Mouse (Mus musculus): ENCODE measurements around the gene 2510039O18Rik. TPM values are rescaled to one million over a fixed set of nuclear protein-coding genes. Genes with fewer than 3 reads are reported as not detected.

The 2510039O18Rik gene
- polyA plus RNA-seq, 1 experiment from 2014 or later, result 17.7 TPM

DNA sequence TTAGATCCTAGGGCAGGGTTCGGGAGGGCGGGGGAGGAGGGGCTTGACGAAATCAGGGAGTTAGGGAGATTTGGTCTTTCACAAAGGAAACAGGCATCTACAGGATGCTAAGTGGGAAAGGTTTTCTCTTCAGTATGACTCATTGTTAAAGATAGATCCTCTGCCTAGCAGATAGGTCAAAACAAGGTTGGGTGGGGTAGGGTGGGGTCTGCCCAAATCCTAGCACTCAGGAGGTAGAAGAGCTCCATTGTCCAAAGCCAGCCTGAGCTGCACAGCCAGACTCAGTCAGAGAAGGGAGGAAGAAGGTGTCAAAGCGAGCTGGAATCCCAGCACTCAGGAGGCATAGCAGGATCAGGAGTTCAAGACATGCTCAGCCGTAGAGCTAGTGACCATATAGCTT, 3.2 kb upstream of the 2510039O18Rik start:
- H3K36me3 ChIP-seq, result no peaks in the 10 kb centered on the region
- H3K27ac ChIP-seq, result no peak overlapping the region
- 59% methylated on average over 5 of the region's 5 CpGs for WGBS
- H3K9me3 ChIP-seq, result no peaks in the 10 kb centered on the region
- H3K27me3 ChIP-seq (replicated peaks), result no peaks in the 10 kb centered on the region
- no peak for ATAC-seq (ENCODE audit: insufficient read depth, low FRiP score, low read depth)
- peaks cover 32% of the 10 kb centered on the region for H3K4me1 ChIP-seq
- H3K9ac ChIP-seq, result no peak overlapping the region
- H3K4me3 ChIP-seq (replicated peaks), result no peak overlapping the region
- H3K4me2 ChIP-seq, result no peak overlapping the region

DNA sequence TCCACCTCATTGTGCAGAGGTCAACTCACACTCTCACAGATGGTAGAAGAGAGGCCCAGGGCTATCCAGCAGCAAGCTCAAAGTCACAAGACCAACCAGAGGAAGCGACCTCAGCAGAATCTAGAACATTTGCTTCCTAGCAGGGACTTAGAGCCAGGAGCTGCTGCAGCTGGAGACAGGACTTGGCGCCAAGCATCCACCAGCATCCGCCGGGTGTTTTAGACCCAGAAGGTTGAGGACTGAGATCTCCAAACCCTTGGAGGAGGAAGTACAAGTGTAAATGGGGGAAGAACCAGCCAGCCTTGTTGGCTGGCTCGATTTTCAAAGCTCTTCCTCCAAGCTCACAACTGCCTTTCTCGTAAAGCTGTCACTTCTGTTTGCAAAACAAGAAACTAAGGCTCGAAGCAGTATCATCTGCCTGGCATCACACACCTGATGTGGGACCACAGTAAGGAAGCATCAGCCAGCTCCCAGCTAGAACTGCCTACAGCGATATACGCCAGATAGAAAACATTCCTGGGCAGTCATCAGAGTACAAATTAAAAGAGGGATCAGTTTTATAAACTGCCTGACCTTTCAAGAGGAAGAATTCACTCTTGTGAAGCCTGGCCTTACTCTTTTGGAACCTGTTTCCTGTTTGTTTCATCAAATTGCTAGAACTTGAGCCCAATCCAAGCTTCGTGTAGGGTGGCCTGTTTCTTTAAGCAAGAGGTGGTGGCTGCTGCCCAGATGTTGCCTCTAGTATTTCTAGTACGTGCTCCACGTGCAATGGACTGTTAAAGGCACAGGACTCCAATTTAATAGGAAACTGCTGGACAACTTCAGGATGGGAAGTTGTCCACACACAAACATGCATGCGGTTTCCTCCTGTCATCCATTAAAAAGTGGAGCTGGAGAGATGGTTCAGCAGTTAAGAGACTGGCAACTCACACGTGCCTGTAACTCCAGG, 2.3 kb upstream of the 2510039O18Rik start:
- no peak for ATAC-seq (ENCODE audit: insufficient read depth, low FRiP score, low read depth)
- 48% methylated on average over 14 of the region's 14 CpGs for WGBS
- Histone ChIP-seq H3K9me3 (no peaks in the 10 kb centered on the region), H3K27ac (peak overlapping the region; percentile 49), H3K4me2 (no peak overlapping the region), H3K4me3 (replicated peaks) (no peak overlapping the region), H3K27me3 (replicated peaks) (no peaks in the 10 kb centered on the region), H3K9ac (no peak overlapping the region), H3K36me3 (0 out of 2 replicates have a peak, but pooled peaks cover 2% of the 10 kb centered on the region), H3K4me1 (peaks cover 41% of the 10 kb centered on the region)

DNA sequence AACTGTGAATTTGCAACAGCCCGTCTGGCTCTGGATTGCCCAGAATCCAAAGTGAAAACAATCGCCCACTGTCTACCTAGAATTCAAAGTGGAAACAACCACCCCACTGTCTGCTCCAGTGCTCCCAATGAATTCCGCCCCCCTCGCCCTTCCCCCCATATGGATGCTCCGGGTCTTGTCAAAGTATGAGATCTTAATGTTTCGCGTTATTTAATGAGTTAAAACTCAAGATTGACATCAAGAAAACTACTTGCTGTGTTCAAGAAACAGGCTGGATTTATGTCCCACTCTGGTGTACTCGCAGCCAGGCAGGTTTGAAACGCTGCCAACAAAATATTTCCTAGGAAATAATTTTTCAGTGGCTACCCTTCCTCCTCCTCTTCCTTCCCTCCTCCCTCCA, 584 bp upstream of the 2510039O18Rik start:
- no peak for ATAC-seq (ENCODE audit: insufficient read depth, low FRiP score, low read depth)
- WGBS, result 47% methylated on average over 9 of the region's 9 CpGs
- peak overlapping the region; percentile 98 for H3K4me2 ChIP-seq
- peaks cover 40% of the 10 kb centered on the region for H3K4me1 ChIP-seq
- H3K27me3 ChIP-seq (replicated peaks), result no peaks in the 10 kb centered on the region
- no peaks in the 10 kb centered on the region for H3K9me3 ChIP-seq
- H3K4me3 ChIP-seq (replicated peaks), result no peak overlapping the region
- H3K27ac ChIP-seq, result peak overlapping the region; percentile 78
- peaks cover 11% of the 10 kb centered on the region for H3K36me3 ChIP-seq
- H3K9ac ChIP-seq, result no peak overlapping the region

DNA sequence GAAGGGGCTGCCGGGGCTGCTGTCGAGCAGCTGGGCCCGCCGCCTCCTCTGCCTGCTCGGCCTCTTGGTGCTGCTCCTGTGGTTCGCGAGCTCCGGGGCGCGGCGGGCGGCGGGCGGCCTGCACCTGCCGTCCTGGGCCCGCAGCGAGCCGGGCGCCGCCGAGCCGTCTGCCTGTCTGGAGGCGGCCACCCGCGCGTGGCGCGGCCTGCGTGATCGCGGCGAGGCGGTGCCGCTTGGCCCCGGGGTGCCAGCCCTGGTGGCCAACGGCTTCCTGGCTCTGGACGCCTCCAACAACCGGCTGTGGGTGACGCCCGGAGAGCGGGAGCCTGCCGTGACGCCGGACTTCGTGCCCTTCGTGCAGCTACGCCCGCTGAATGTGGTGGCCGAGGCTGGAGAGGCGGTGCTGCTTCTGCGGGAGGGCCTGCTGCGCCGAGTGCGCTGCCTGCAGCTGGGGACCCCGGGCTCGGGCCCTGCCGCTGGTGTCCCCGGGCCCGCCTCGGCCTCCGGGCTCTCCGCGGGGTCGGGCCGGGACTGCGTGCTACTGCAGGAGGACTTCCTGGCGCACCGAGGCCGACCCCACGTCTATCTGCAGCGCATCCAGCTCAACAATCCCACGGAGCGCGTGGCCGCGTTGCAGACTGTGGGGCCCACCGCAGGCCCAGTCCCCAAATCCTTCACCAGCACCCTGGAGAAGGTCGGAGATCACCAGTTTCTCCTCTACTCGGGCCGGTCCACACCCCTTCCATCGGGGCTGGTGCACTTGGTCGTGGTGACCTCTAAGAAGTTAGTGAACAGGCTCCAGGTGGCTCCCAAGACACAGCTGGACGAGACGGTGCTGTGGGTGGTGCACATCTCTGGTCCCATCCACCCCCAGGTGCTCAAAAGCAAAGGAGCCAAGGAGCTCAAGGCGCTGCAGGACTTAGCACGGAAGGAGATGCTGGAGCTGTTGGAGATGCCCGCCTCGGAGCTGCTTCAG, 638 bp downstream of the 2510039O18Rik start:
- 5% methylated on average over 85 of the region's 88 CpGs for WGBS
- peaks cover 22% of the 10 kb centered on the region for H3K36me3 ChIP-seq
- peak overlapping the region; percentile 98 for H3K4me2 ChIP-seq
- H3K9me3 ChIP-seq, result no peaks in the 10 kb centered on the region
- peak overlapping the region; percentile 72 for H3K27ac ChIP-seq
- ATAC-seq (ENCODE audit: insufficient read depth, low FRiP score, low read depth), result peak; percentile 45
- peak overlapping the region; percentile 92 for H3K4me3 ChIP-seq (replicated peaks)
- H3K4me1 ChIP-seq, result peaks cover 38% of the 10 kb centered on the region
- peak overlapping the region; percentile 72 for H3K9ac ChIP-seq
- no peaks in the 10 kb centered on the region for H3K27me3 ChIP-seq (replicated peaks)

DNA sequence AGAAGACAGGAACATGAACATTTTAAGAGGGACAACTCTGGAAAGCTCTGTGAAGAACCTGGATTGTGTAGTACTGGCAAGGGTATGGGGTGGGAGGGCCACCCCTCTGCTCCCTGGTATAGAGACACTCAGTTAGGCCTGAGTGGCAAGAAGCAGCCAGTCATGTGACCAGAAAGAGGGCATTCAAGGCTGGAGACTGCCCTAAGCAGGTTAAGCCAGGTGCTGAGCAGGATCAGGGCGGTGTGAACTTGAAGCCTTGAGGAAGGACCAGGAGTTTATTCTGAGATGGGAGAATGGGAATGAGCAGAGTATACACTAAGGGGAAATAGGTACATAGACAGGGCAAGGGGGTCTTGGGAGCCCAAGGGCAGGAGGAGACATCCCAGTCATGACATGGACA, 2.3 kb downstream of the 2510039O18Rik start:
- WGBS, result 97% methylated on average over 1 of the region's 1 CpGs
- ATAC-seq (ENCODE audit: insufficient read depth, low FRiP score, low read depth), result no peak
- peaks cover 28% of the 10 kb centered on the region for H3K36me3 ChIP-seq
- H3K9ac ChIP-seq, result no peak overlapping the region
- H3K27me3 ChIP-seq (replicated peaks), result no peaks in the 10 kb centered on the region
- H3K27ac ChIP-seq, result no peak overlapping the region
- no peak overlapping the region for H3K4me3 ChIP-seq (replicated peaks)
- H3K4me1 ChIP-seq, result peaks cover 30% of the 10 kb centered on the region
- H3K9me3 ChIP-seq, result no peaks in the 10 kb centered on the region
- peak overlapping the region; percentile 25; the same call in 1 of the 2 replicates for H3K4me2 ChIP-seq

DNA sequence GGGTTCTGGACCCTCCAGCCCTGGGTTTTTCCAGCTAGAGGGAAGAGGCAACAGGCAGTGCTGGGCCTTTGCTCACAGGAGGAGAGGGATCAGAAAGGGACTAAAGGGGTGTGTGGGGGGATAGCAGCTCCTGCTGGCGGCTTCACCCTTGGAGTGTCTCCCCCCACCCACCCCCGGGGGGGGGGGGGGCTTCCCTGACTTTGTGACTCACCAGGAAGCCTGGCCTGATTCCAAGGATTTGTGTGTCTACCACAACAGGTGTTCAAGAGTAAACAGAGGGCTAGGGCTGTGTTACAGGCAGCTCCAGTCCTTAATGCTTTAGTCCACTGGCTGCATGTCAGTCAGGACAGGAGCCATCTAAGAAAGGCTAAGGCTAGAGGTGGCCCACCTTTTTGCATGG, 6.8 kb downstream of the 2510039O18Rik start:
- H3K9ac ChIP-seq, result no peak overlapping the region
- H3K27ac ChIP-seq, result no peak overlapping the region
- ATAC-seq (ENCODE audit: insufficient read depth, low FRiP score, low read depth), result no peak; the same call in 1 of the 2 replicates
- H3K4me2 ChIP-seq, result no peak overlapping the region
- 32% methylated on average over 2 of the region's 2 CpGs for WGBS
- peaks cover 14% of the 10 kb centered on the region for H3K4me1 ChIP-seq
- no peaks in the 10 kb centered on the region for H3K9me3 ChIP-seq
- H3K36me3 ChIP-seq, result peaks cover 28% of the 10 kb centered on the region
- H3K27me3 ChIP-seq (replicated peaks), result no peaks in the 10 kb centered on the region
- no peak overlapping the region for H3K4me3 ChIP-seq (replicated peaks)

DNA sequence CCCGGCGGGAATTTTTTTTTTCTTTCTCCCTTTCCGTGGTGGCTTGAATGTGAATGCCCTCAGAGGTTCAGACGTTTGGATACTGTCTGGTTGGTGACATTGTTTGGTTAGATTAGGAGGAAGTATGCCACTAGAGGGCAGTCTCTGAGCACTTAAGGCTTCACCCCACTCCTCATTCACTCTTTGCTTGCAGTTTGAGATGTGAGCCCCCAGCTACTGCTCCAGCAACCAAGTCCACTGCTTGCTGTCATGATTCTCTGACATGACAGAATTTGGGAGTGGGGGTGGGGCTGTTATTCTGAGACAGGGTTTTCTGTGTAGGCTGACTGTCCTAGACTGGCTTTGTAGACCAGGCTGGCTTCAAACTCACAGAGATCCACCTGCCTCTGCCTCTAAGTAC, 12.9 kb downstream of the 2510039O18Rik start:
- Histone ChIP-seq H3K27ac (no peak overlapping the region), H3K9ac (no peak overlapping the region), H3K4me1 (no peaks in the 10 kb centered on the region), H3K27me3 (replicated peaks) (no peaks in the 10 kb centered on the region), H3K4me3 (replicated peaks) (no peak overlapping the region), H3K4me2 (no peak overlapping the region), H3K36me3 (no peaks in the 10 kb centered on the region), H3K9me3 (no peaks in the 10 kb centered on the region)
- ATAC-seq (ENCODE audit: insufficient read depth, low FRiP score, low read depth), result no peak
- WGBS, result 13% methylated on average over 4 of the region's 4 CpGs

DNA sequence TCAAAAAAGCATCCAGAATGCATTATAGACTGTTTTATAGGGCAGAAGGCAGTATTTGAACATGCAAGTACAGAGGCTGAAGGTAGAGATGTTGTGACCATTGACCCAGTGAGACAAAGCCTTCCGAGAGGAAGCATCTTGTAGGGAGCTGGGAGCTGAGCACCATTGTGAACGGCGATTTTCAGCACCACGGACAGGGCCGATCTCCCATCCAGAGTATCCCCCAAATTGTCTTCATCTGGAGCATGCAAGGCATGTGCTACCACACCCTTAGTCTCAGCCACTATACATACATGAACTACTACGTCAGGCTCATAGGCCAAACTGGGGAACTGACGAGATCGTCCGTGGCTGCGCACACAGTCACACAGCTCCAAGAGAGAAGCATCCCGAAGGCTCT, 16.4 kb downstream of the 2510039O18Rik start:
- Histone ChIP-seq H3K4me3 (replicated peaks) (no peak overlapping the region), H3K36me3 (no peaks in the 10 kb centered on the region), H3K27me3 (replicated peaks) (no peaks in the 10 kb centered on the region), H3K27ac (no peak overlapping the region), H3K9ac (no peak overlapping the region), H3K4me1 (no peaks in the 10 kb centered on the region), H3K4me2 (no peak overlapping the region), H3K9me3 (no peaks in the 10 kb centered on the region)
- 42% methylated on average over 11 of the region's 11 CpGs for WGBS
- ATAC-seq (ENCODE audit: insufficient read depth, low FRiP score, low read depth), result no peak

DNA sequence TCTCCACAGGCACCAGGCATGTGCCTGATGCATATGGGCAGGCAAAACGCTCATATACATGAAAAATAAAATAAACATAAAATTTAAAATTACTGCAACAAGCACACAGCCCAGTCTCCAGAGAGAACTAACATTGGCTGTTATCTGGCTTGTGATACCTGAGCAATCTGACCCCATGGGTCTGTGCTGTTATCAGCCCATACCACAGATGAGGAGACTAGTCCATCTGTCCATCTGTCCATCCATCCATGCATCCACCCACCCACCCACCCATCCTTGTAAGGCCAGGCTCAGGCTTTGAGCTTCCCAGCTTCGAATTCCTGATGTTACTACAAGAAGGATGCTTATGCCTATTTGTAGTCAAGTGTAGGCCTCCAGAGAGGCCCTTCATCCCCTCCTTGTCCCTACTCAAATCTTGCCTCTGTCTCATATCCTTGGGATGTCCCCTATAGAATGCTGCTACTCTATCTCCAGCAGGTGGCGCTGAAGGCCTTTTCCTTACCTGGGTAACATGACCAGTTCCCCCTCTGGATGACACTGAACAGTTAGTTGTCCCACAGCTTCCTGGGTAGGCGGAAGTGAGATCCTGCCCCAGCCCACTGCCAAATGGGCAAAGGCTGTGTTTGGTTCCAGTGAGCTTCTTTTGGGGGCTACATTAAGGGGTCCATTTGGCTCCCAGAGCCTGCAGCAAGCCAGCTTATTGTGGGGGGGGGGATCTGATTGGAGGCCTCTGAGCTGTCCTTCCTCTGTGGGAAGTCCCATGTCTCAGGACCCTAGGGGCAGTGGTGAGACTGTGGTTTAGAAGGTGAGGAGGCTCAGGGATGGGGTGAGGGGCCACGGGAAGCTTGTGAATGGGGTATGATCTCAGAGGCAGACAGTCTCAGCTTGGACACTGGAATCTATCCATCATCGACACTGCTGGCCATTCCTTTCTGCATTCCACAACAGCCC, 19.5 kb downstream of the 2510039O18Rik start:
- H3K27me3 ChIP-seq (replicated peaks), result no peaks in the 10 kb centered on the region
- ATAC-seq (ENCODE audit: insufficient read depth, low FRiP score, low read depth), result no peak
- no peak overlapping the region for H3K4me3 ChIP-seq (replicated peaks)
- H3K4me2 ChIP-seq, result no peak overlapping the region
- H3K4me1 ChIP-seq, result no peaks in the 10 kb centered on the region
- no peak overlapping the region for H3K9ac ChIP-seq
- no peaks in the 10 kb centered on the region for H3K36me3 ChIP-seq
- H3K9me3 ChIP-seq, result no peaks in the 10 kb centered on the region
- WGBS, result 36% methylated on average over 6 of the region's 6 CpGs
- no peak overlapping the region for H3K27ac ChIP-seq

DNA sequence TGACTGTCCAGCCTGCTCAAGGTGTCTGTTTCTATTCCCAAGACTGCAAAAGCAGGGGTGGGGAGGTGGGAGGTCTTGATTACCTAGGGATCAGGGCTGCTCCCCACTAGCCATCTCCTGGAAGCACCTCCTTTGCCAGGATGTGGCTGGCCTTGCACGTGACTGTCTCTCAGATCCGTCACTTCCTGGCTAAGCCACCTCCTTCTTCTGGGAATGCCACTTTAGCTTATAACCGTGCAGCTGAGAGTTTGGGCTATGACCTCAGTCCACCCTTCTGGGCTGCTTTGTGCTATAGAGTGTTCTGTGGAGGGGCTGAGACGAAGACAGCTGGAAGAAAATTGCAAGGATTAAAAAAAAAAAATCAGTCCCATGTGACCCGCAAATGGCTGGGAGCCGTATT, 22.1 kb downstream of the 2510039O18Rik start:
- Histone ChIP-seq H3K9me3 (no peaks in the 10 kb centered on the region), H3K4me3 (replicated peaks) (no peak overlapping the region), H3K4me1 (no peaks in the 10 kb centered on the region), H3K9ac (no peak overlapping the region), H3K36me3 (no peaks in the 10 kb centered on the region), H3K4me2 (no peak overlapping the region), H3K27ac (no peak overlapping the region), H3K27me3 (replicated peaks) (no peaks in the 10 kb centered on the region)
- ATAC-seq (ENCODE audit: insufficient read depth, low FRiP score, low read depth), result no peak
- WGBS, result 42% methylated on average over 6 of the region's 6 CpGs

DNA sequence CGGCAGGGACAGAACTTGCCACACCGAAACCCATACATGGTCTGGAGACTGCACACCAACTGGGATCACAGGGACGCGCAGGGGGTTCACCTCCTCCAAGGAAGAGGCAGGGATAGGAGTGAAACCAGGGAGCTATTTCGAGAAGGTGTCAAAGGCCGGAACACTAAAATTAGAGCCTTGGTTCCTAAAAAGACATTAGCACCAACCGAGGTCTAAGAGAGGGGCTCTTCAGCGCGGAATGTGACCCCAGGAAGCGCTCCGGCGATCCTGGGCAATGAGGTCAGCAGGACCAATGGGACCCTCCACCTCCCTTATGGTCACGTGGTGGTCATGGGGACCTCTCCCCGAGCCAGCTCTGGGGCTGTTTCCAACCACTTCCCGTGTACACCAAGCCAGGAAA, 22.9 kb downstream of the 2510039O18Rik start:
- 81% methylated on average over 15 of the region's 15 CpGs for WGBS
- H3K27ac ChIP-seq, result no peak overlapping the region
- H3K4me2 ChIP-seq, result no peak overlapping the region
- no peaks in the 10 kb centered on the region for H3K36me3 ChIP-seq
- H3K27me3 ChIP-seq (replicated peaks), result no peaks in the 10 kb centered on the region
- no peak for ATAC-seq (ENCODE audit: insufficient read depth, low FRiP score, low read depth)
- no peak overlapping the region for H3K9ac ChIP-seq
- no peak overlapping the region for H3K4me3 ChIP-seq (replicated peaks)
- H3K4me1 ChIP-seq, result no peaks in the 10 kb centered on the region
- H3K9me3 ChIP-seq, result no peaks in the 10 kb centered on the region
